Mouse (Mus musculus) olfactory bulb, adult 2 months (tissue): ENCODE results near the gene Cox19.

ENCODE experiments used
- CTCF ChIP-seq: fragments of 200-500 bp; IDR thresholded peaks from 2 replicates; pipeline ENCODE4 v1.5.1; 2012; ENCODE audit warnings: low read depth, mild to moderate bottlenecking, low read length, moderate library complexity; ENCODE audit not compliant: insufficient read depth
- POLR2A ChIP-seq: fragments of 200-500 bp; IDR thresholded peaks from 2 replicates; pipeline ENCODE4 v1.6.1; 2012; ENCODE audit warnings: mild to moderate bottlenecking, low read depth, low read length, moderate library complexity; ENCODE audit not compliant: insufficient read depth

- TF ChIP-seq POLR2A (no peak), CTCF (no peak)
These were observed 27.8 kb downstream of the Cox19 start for GRCm38 (mm10) chr5:139323260-139323924.
